Mouse (Mus musculus) CH12.LX (cell line): ENCODE measurements around the gene Aldh2. TPM values are rescaled to one million over a fixed set of nuclear protein-coding genes. Genes with fewer than 3 reads are reported as not detected.

ENCODE experiments used
- DNase-seq: peaks from one replicate; pipeline ENCODE4 v3.0.0-alpha.2; 2013; ENCODE audit errors: extremely low read depth
- H3K27ac ChIP-seq: 2 replicates; pipeline ENCODE4 v1.5.1; 2012; ENCODE audit warnings: low read depth, mild to moderate bottlenecking, control low read depth, moderate library complexity; ENCODE audit not compliant: insufficient read depth
- H3K27me3 ChIP-seq: replicated peaks from 2 replicates; pipeline ENCODE3; 2012; ENCODE audit warnings: inconsistent platforms
- H3K36me3 ChIP-seq, 2 experiments: replicated peaks in 1 of 2; 2 replicates each; pipeline versions ENCODE3 to v1.6.1; 2012; ENCODE audit warnings: inconsistent platforms in 1 of 2, low read length in 1 of 2, mild to moderate bottlenecking in 1 of 2, mixed read lengths in 1 of 2, moderate library complexity in 1 of 2; ENCODE audit not compliant: control insufficient read depth in 1 of 2, insufficient read depth in 1 of 2
- H3K4me1 ChIP-seq, 2 experiments: 2 replicates each; pipeline ENCODE4 v1.6.1; 2012; ENCODE audit warnings: inconsistent platforms in 1 of 2, moderate library complexity in 1 of 2; ENCODE audit not compliant: insufficient read depth in 2 of 2, control insufficient read depth in 1 of 2
- H3K4me2 ChIP-seq: 2 replicates; pipeline ENCODE4 v1.6.1; 2012; ENCODE audit warnings: low read depth, mild to moderate bottlenecking, control low read depth; ENCODE audit not compliant: poor library complexity, insufficient read depth, severe bottlenecking
- H3K4me3 ChIP-seq, 3 experiments: fragments of 150-350 bp in 1 of 3; sonication (generic) in 1 of 3; replicated peaks in 1 of 3; 2 replicates each; pipeline versions ENCODE3 to v1.5.1; 2011 to 2012; ENCODE audit warnings: low read depth in 2 of 3, low read length in 2 of 3, mild to moderate bottlenecking in 2 of 3, moderate library complexity in 2 of 3, control low read depth in 1 of 3, improper control_type of control experiment in 1 of 3, inconsistent platforms in 1 of 3, mixed read lengths in 1 of 3; ENCODE audit not compliant: poor library complexity in 1 of 3
- H3K79me2 ChIP-seq: replicated peaks from 2 replicates; pipeline ENCODE4 v1.6.1; 2012; ENCODE audit warnings: mild to moderate bottlenecking, moderate library complexity; ENCODE audit not compliant: control insufficient read depth, poor library complexity, insufficient read depth, severe bottlenecking; ENCODE audit errors: extremely low read depth
- H3K9ac ChIP-seq: 2 replicates; pipeline ENCODE4 v1.6.1; 2012; ENCODE audit warnings: low read depth, mild to moderate bottlenecking, control low read depth, moderate library complexity; ENCODE audit not compliant: insufficient read depth
- H3K9me3 ChIP-seq: replicated peaks from 2 replicates; pipeline ENCODE3; 2012; ENCODE audit warnings: low read length, inconsistent platforms, mixed read lengths
- BHLHE40 ChIP-seq: IDR thresholded peaks from 2 replicates; pipeline ENCODE4 v1.6.1; 2011; ENCODE audit warnings: mild to moderate bottlenecking, low read depth, low read length, improper control_type of control experiment
- E2F4 ChIP-seq: IDR thresholded peaks from 2 replicates; pipeline ENCODE4 v1.6.1; 2011; ENCODE audit warnings: low read depth, low read length, improper control_type of control experiment; ENCODE audit not compliant: insufficient replicate concordance
- ELF1 ChIP-seq: IDR thresholded peaks from 2 replicates; pipeline ENCODE4 v1.6.1; 2014; ENCODE audit warnings: low read depth, mild to moderate bottlenecking, inconsistent platforms, low read length, improper control_type of control experiment
- EP300 ChIP-seq: IDR thresholded peaks from 2 replicates; pipeline ENCODE4 v1.6.1; 2011; ENCODE audit warnings: low read length, improper control_type of control experiment
- GABPA ChIP-seq: IDR thresholded peaks from 2 replicates; pipeline ENCODE4 v1.6.1; 2012; ENCODE audit warnings: low read depth, low read length, improper control_type of control experiment, inconsistent platforms; ENCODE audit not compliant: insufficient replicate concordance
- HCFC1 ChIP-seq: IDR thresholded peaks from 2 replicates; pipeline ENCODE4 v1.6.1; 2012; ENCODE audit warnings: low read depth, mild to moderate bottlenecking, inconsistent platforms, low read length, improper control_type of control experiment
- IRF4 ChIP-seq: IDR thresholded peaks from 2 replicates; pipeline ENCODE4 v1.6.1; 2014; ENCODE audit warnings: low read depth, mild to moderate bottlenecking, inconsistent platforms, low read length, improper control_type of control experiment
- JUN ChIP-seq: IDR thresholded peaks from 2 replicates; pipeline ENCODE4 v1.6.1; 2011; ENCODE audit warnings: low read depth, mild to moderate bottlenecking, low read length, improper control_type of control experiment, moderate library complexity; ENCODE audit not compliant: insufficient read depth
- KAT2A ChIP-seq: IDR thresholded peaks from 2 replicates; pipeline ENCODE4 v1.6.1; 2012; ENCODE audit warnings: low read length, improper control_type of control experiment, inconsistent platforms; ENCODE audit not compliant: insufficient replicate concordance
- MAFK ChIP-seq: IDR thresholded peaks from 2 replicates; pipeline ENCODE4 v1.6.1; 2011; ENCODE audit warnings: low read length, improper control_type of control experiment; ENCODE audit not compliant: insufficient replicate concordance
- MAZ ChIP-seq: IDR thresholded peaks from 2 replicates; pipeline ENCODE4 v1.6.1; 2012; ENCODE audit warnings: low read depth, mild to moderate bottlenecking, inconsistent platforms, low read length, improper control_type of control experiment, moderate library complexity
- MEF2A ChIP-seq: IDR thresholded peaks from 2 replicates; pipeline ENCODE4 v1.6.1; 2014; ENCODE audit warnings: low read depth, mild to moderate bottlenecking, inconsistent platforms, low read length, improper control_type of control experiment, borderline replicate concordance
- MXI1 ChIP-seq: IDR thresholded peaks from 2 replicates; pipeline ENCODE4 v1.6.1; 2011; ENCODE audit warnings: mild to moderate bottlenecking, low read depth, low read length, improper control_type of control experiment
- POLR2AphosphoS2 ChIP-seq: IDR thresholded peaks from 2 replicates; pipeline ENCODE4 v1.6.1; 2011; ENCODE audit warnings: low read depth, low read length, improper control_type of control experiment
- RCOR1 ChIP-seq: conservative IDR thresholded peaks from 2 replicates; pipeline ENCODE4 v1.6.1; 2012; ENCODE audit warnings: low read depth, mild to moderate bottlenecking, inconsistent platforms, low read length, improper control_type of control experiment
- SIN3A ChIP-seq: IDR thresholded peaks from 2 replicates; pipeline ENCODE4 v1.6.1; 2012; ENCODE audit warnings: low read length, improper control_type of control experiment, inconsistent platforms
- SMC3 ChIP-seq: IDR thresholded peaks from 2 replicates; pipeline ENCODE4 v1.6.1; 2011; ENCODE audit warnings: low read depth, low read length, improper control_type of control experiment
- TBP ChIP-seq: conservative IDR thresholded peaks from 2 replicates; pipeline ENCODE4 v1.6.1; 2011; ENCODE audit warnings: low read depth, low read length, improper control_type of control experiment
- TCF12 ChIP-seq: IDR thresholded peaks from 2 replicates; pipeline ENCODE4 v1.6.1; 2014; ENCODE audit warnings: low read depth, mild to moderate bottlenecking, inconsistent platforms, low read length, improper control_type of control experiment
- UBTF ChIP-seq: IDR thresholded peaks from 2 replicates; pipeline ENCODE4 v1.6.1; 2012; ENCODE audit warnings: low read depth, mild to moderate bottlenecking, inconsistent platforms, low read length, improper control_type of control experiment, moderate library complexity
- ZC3H11A ChIP-seq: IDR thresholded peaks from 2 replicates; pipeline ENCODE4 v1.6.1; 2012; ENCODE audit warnings: low read depth, mild to moderate bottlenecking, inconsistent platforms, low read length, improper control_type of control experiment
- ZMIZ1 ChIP-seq: IDR thresholded peaks from 2 replicates; pipeline ENCODE4 v1.6.1; 2012; ENCODE audit warnings: low read depth, mild to moderate bottlenecking, inconsistent platforms, low read length, improper control_type of control experiment
- ZNF384 ChIP-seq: IDR thresholded peaks from 2 replicates; pipeline ENCODE4 v1.6.1; 2012; ENCODE audit warnings: low read depth, low read length, improper control_type of control experiment, inconsistent platforms
- dilution Hi-C: fragments of 300-500 bp; cut with MboI; formaldehyde crosslinking; loops from 2 replicates; pipeline ENCODE4 v1.14.3; 2020; ENCODE audit warnings: low sequenced_read_pairs; ENCODE audit not compliant: extremely low pct_unique_long_range_greater_than_20kb, extremely low pct_ligation_motif_present
- in situ Hi-C: fragments of 300-500 bp; cut with MboI; formaldehyde crosslinking; loops from 3 replicates; pipeline ENCODE4 v1.14.3; 2019; ENCODE audit warnings: low sequenced_read_pairs, low pct_ligation_motif_present, low pct_unique_long_range_greater_than_20kb, mixed read lengths
- polyA plus RNA-seq: library from polyadenylated mRNA; unstranded; fragments of >175 nt; gene quantifications from 2 replicates; pipeline ENCODE4 v1.2.1, GENCODE M21; 2012; ENCODE audit warnings: low read depth; ENCODE audit not compliant: insufficient read length
- total RNA-seq, 2 experiments: library from RNA; depleted of rRNA; stranded (reverse); fragments of 300-350 nt in 1 of 2; fragments of >200 nt in 1 of 2; gene quantifications; 2 replicates each; pipeline ENCODE4 v1.2.3; 2012 to 2014

The Aldh2 gene
- total and polyA plus RNA-seq, 3 experiments, result 58.9 to 139 (median 73.9) TPM

DNA sequence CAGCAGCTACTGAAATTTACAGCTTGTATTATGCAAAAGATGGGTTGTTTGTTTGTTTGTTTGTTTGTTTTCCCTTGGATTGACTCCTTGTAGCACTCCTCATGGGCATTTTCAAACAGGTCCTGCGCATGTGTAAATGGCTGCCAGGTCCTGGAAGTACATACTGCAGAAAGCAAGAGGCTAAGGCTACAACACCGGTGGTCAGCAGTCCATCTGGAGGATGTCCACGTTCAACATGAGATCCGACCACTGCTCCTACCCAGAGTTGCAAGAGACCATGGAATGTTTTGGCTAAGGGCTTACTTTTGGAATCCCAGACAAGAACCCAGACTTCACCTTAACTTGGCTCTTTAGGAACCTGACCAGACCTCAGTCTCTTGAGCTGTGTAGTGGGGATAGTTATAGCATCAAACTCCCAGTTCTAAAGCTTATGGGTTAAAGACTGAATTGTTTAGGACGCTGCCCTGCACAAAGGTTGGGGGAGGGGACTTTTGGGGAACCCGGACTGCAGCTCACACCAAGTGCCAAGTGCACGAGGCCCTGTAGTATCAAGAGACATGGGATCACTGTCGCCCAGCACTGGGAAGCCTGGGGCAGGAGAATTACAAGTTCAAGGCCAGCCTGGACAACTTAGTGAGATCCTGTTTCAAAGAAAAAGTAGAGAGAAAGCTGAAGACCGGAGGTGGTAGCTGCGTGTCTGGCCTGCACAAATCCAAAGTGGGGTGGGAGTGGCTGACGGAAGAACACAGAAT is 1.4 kb downstream of the Aldh2 start:
- in situ Hi-C loops, result no loop called here
- H3K4me3 ChIP-seq, result peak overlapping the region; percentile 53 to 87 (median 69)
- dilution Hi-C loops, result no loop called here
- H3K9me3 ChIP-seq, result no peaks in the 10 kb centered on the region
- H3K79me2 ChIP-seq, result no peaks in the 10 kb centered on the region
- DNase-seq, result no peak
- H3K9ac ChIP-seq, result peak overlapping the region; percentile 41; the same call in 1 of the 2 replicates
- peak overlapping the region; percentile 67; the same call in 1 of the 2 replicates for H3K4me2 ChIP-seq
- H3K36me3 ChIP-seq, result peaks cover 0 to 18% of the 10 kb centered on the region in 2 experiments
- TF ChIP-seq JUN, result no peak
- no peak for TF ChIP-seq TCF12
- TF ChIP-seq RCOR1, result no peak
- TF ChIP-seq ZC3H11A, result no peak
- no peak for TF ChIP-seq SIN3A
- TF ChIP-seq KAT2A, result no peak
- TF ChIP-seq UBTF, result no peak
- no peak for TF ChIP-seq HCFC1
- peaks cover 3 to 31% of the 10 kb centered on the region in 2 experiments; a peak in 2 of 4 replicates for H3K4me1 ChIP-seq
- H3K27me3 ChIP-seq, result no peaks in the 10 kb centered on the region
- H3K27ac ChIP-seq, result no peak overlapping the region

GRCm38 (mm10) chr5:121591417-121592063 is 2.1 kb downstream of the Aldh2 start:
- DNase-seq, result no peak
- no peaks in the 10 kb centered on the region for H3K27me3 ChIP-seq
- no peaks in the 10 kb centered on the region for H3K9me3 ChIP-seq
- no peak overlapping the region for H3K9ac ChIP-seq
- TF ChIP-seq ZC3H11A (no peak), UBTF (no peak), SMC3 (no peak), SIN3A (no peak), ZMIZ1 (no peak), MEF2A (no peak), GABPA (no peak), MAZ (no peak), TBP (no peak), IRF4 (no peak), POLR2AphosphoS2 (no peak), EP300 (no peak), MXI1 (no peak), BHLHE40 (no peak), ZNF384 (no peak), ELF1 (no peak), MAFK (no peak), E2F4 (no peak)
- H3K4me2 ChIP-seq, result no peak overlapping the region
- peaks cover 3 to 33% of the 10 kb centered on the region in 2 experiments; a peak in 3 of 4 replicates for H3K4me1 ChIP-seq
- dilution Hi-C loops (no loop called here), in situ Hi-C loops (no loop called here)
- H3K27ac ChIP-seq, result no peak overlapping the region
- no peak overlapping the region for H3K4me3 ChIP-seq
- H3K79me2 ChIP-seq, result no peaks in the 10 kb centered on the region
- peaks cover 0 to 18% of the 10 kb centered on the region in 2 experiments for H3K36me3 ChIP-seq
